Mouse (Mus musculus) liver, embryonic 11.5 days (tissue): ENCODE measurements around the gene Shkbp1. TPM values are rescaled to one million over a fixed set of nuclear protein-coding genes. Genes with fewer than 3 reads are reported as not detected.

Source experiments
- ATAC-seq: fragments of 200-750 bp; cut with Nextera tagmentation; replicated peaks from 2 replicates; pipeline ENCODE4 v1.8.0; 2017; ENCODE audit warnings: moderate number of reproducible peaks, mild to moderate bottlenecking, moderate TSS enrichment, moderate library complexity; ENCODE audit not compliant: low FRiP score
- DNase-seq: peaks from one replicate; pipeline ENCODE4 v3.0.0-alpha.2; 2017; ENCODE audit warnings: low spot score
- H3K27ac ChIP-seq: fragments of 300-500 bp; sonication (generic); 2 replicates; pipeline ENCODE4 v1.5.1; 2014; ENCODE audit warnings: mild to moderate bottlenecking, low read depth, low read length, control low read depth
- H3K27me3 ChIP-seq: fragments of 300-500 bp; sonication (generic); replicated peaks from 2 replicates; pipeline ENCODE4 v1.6.1; 2014; ENCODE audit warnings: low read length, mixed read lengths; ENCODE audit not compliant: control insufficient read depth, insufficient read depth
- H3K36me3 ChIP-seq: fragments of 300-500 bp; sonication (generic); 2 replicates; pipeline ENCODE4 v1.6.1; 2014; ENCODE audit warnings: mild to moderate bottlenecking, low read length, moderate library complexity, mixed read lengths; ENCODE audit not compliant: control insufficient read depth, insufficient read depth
- H3K4me1 ChIP-seq: fragments of 300-500 bp; sonication (generic); replicated peaks from 2 replicates; pipeline ENCODE4 v1.6.1; 2014; ENCODE audit warnings: low read length, mixed read lengths; ENCODE audit not compliant: control insufficient read depth, insufficient read depth
- H3K4me2 ChIP-seq: fragments of 300-500 bp; sonication (generic); 2 replicates; pipeline ENCODE4 v1.6.1; 2014; ENCODE audit warnings: mild to moderate bottlenecking, control low read depth, moderate library complexity
- H3K4me3 ChIP-seq: fragments of 300-500 bp; sonication (generic); 2 replicates; pipeline ENCODE4 v1.5.1; 2014; ENCODE audit warnings: low read depth, low read length, control low read depth
- H3K9ac ChIP-seq: fragments of 300-500 bp; sonication (generic); 2 replicates; pipeline ENCODE4 v1.6.1; 2014; ENCODE audit warnings: low read depth, low read length, control low read depth
- H3K9me3 ChIP-seq: fragments of 300-500 bp; sonication (generic); 2 replicates; pipeline ENCODE4 v1.6.1; 2016; ENCODE audit warnings: low read length, inconsistent platforms, mixed read lengths; ENCODE audit not compliant: control insufficient read depth
- WGBS: fragments of 180-500 bp; shearing (Covaris S2); extraction: QIAGEN DNeasy Blood & Tissue Kit; methylation state at CpG from one replicate; pipeline ENCODE4 v1.1.7; 2014; 5-methylcytosine and 5-hydroxymethylcytosine counted together
- polyA plus RNA-seq: library from polyadenylated mRNA; unstranded; fragments of >200 nt; fragmentation: Nextera tagmentation; extraction: Ambion mirVana; gene quantifications from 2 replicates; pipeline ENCODE4 v1.2.1, GENCODE M21; 2014

Shkbp1 gene
- polyA plus RNA-seq, 1 experiment from 2014 or later, result 49.6 TPM

GRCm38 (mm10) chr7:27391416-27391815, 35.6 kb upstream of the Shkbp1 start:
- H3K27ac ChIP-seq, result no peak overlapping the region
- H3K4me2 ChIP-seq, result no peak overlapping the region
- ATAC-seq (no peak), DNase-seq (no peak)
- H3K9me3 ChIP-seq, result no peaks in the 10 kb centered on the region
- no peak overlapping the region for H3K9ac ChIP-seq
- H3K4me1 ChIP-seq, result peaks cover 2% of the 10 kb centered on the region
- H3K27me3 ChIP-seq, result peaks cover 53% of the 10 kb centered on the region
- no peaks in the 10 kb centered on the region for H3K36me3 ChIP-seq
- no peak overlapping the region for H3K4me3 ChIP-seq
- 34% methylated on average over 16 of the region's 16 CpGs for WGBS

- Histone ChIP-seq H3K36me3 (no peaks in the 10 kb centered on the region), H3K27ac (no peak overlapping the region), H3K9me3 (no peaks in the 10 kb centered on the region), H3K4me2 (no peak overlapping the region), H3K4me3 (no peak overlapping the region), H3K27me3 (peaks cover 31% of the 10 kb centered on the region), H3K9ac (no peak overlapping the region), H3K4me1 (no peaks in the 10 kb centered on the region)
- WGBS, result 65% methylated on average over 6 of the region's 6 CpGs
- ATAC-seq (no peak), DNase-seq (no peak)
Measured at GRCm38 (mm10) chr7:27389213-27389612, 33.4 kb upstream of the Shkbp1 start.

- Histone ChIP-seq H3K4me1 (no peaks in the 10 kb centered on the region), H3K9ac (no peak overlapping the region), H3K9me3 (no peaks in the 10 kb centered on the region), H3K4me2 (no peak overlapping the region), H3K27me3 (peaks cover 2% of the 10 kb centered on the region; the same call in 1 of the 2 replicates), H3K36me3 (no peaks in the 10 kb centered on the region), H3K27ac (no peak overlapping the region), H3K4me3 (no peak overlapping the region)
- 42% methylated on average over 4 of the region's 4 CpGs for WGBS
- ATAC-seq (0 out of 2 replicates have a peak, but pooled peaks have one; percentile 34), DNase-seq (no peak)
Measured at GRCm38 (mm10) chr7:27384731-27385130, 28.9 kb upstream of the Shkbp1 start.

- Histone ChIP-seq H3K27ac (no peak overlapping the region), H3K9me3 (no peaks in the 10 kb centered on the region), H3K4me1 (no peaks in the 10 kb centered on the region), H3K36me3 (no peaks in the 10 kb centered on the region), H3K4me3 (no peak overlapping the region), H3K27me3 (peaks cover 8% of the 10 kb centered on the region), H3K9ac (no peak overlapping the region), H3K4me2 (no peak overlapping the region)
- 72% methylated on average over 5 of the region's 5 CpGs for WGBS
- no peak for ATAC-seq
- no peak for DNase-seq
Measured at GRCm38 (mm10) chr7:27384134-27384533, 28.3 kb upstream of the Shkbp1 start.

GRCm38 (mm10) chr7:27383233-27383632, 27.4 kb upstream of the Shkbp1 start:
- Histone ChIP-seq H3K27me3 (peaks cover 14% of the 10 kb centered on the region), H3K9me3 (no peaks in the 10 kb centered on the region), H3K27ac (no peak overlapping the region), H3K4me1 (no peaks in the 10 kb centered on the region), H3K4me2 (no peak overlapping the region), H3K4me3 (no peak overlapping the region), H3K9ac (no peak overlapping the region), H3K36me3 (no peaks in the 10 kb centered on the region)
- ATAC-seq (no peak), DNase-seq (no peak)
- 53% methylated on average over 1 of the region's 1 CpGs for WGBS

GRCm38 (mm10) chr7:27381560-27381959, 25.7 kb upstream of the Shkbp1 start:
- Histone ChIP-seq H3K27me3 (peaks cover 19% of the 10 kb centered on the region), H3K9ac (no peak overlapping the region), H3K4me3 (no peak overlapping the region), H3K4me2 (no peak overlapping the region), H3K9me3 (no peaks in the 10 kb centered on the region), H3K27ac (no peak overlapping the region), H3K4me1 (no peaks in the 10 kb centered on the region), H3K36me3 (no peaks in the 10 kb centered on the region)
- 49% methylated on average over 4 of the region's 4 CpGs for WGBS
- ATAC-seq (no peak), DNase-seq (no peak)

- no peaks in the 10 kb centered on the region for H3K36me3 ChIP-seq
- H3K9ac ChIP-seq, result no peak overlapping the region
- no peaks in the 10 kb centered on the region for H3K4me1 ChIP-seq
- ATAC-seq (no peak), DNase-seq (no peak)
- H3K9me3 ChIP-seq, result no peaks in the 10 kb centered on the region; the same call in 1 of the 2 replicates
- no peak overlapping the region for H3K4me3 ChIP-seq
- H3K4me2 ChIP-seq, result no peak overlapping the region
- peaks cover 25% of the 10 kb centered on the region for H3K27me3 ChIP-seq
- H3K27ac ChIP-seq, result no peak overlapping the region
- 25% methylated on average over 1 of the region's 1 CpGs for WGBS
Measured at GRCm38 (mm10) chr7:27381009-27381408, 25.2 kb upstream of the Shkbp1 start.

- ATAC-seq, result no peak
- Histone ChIP-seq H3K4me3 (no peak overlapping the region), H3K27me3 (peaks cover 35% of the 10 kb centered on the region), H3K4me1 (no peaks in the 10 kb centered on the region), H3K9me3 (no peaks in the 10 kb centered on the region; the same call in 1 of the 2 replicates), H3K27ac (no peak overlapping the region), H3K4me2 (no peak overlapping the region), H3K9ac (no peak overlapping the region), H3K36me3 (no peaks in the 10 kb centered on the region)
- 88% methylated on average over 6 of the region's 6 CpGs for WGBS
- DNase-seq, result no peak
Measured at GRCm38 (mm10) chr7:27379836-27380235, 24.0 kb upstream of the Shkbp1 start.

- Histone ChIP-seq H3K27me3 (peaks cover 49% of the 10 kb centered on the region), H3K27ac (no peak overlapping the region), H3K36me3 (no peaks in the 10 kb centered on the region), H3K4me1 (no peaks in the 10 kb centered on the region), H3K4me2 (no peak overlapping the region), H3K9me3 (no peaks in the 10 kb centered on the region; the same call in 1 of the 2 replicates), H3K4me3 (no peak overlapping the region), H3K9ac (no peak overlapping the region)
- DNase-seq (no peak), ATAC-seq (no peak)
- 21% methylated on average over 4 of the region's 4 CpGs for WGBS
Measured at GRCm38 (mm10) chr7:27378431-27378830, 22.6 kb upstream of the Shkbp1 start.
